Mouse (Mus musculus) liver, postnatal 0 days (tissue): ENCODE measurements at regions not wholly inside any gene's neighbourhood (a gene's known extent, or its start where the extent isn't known, plus 50 kb on each side); places are given as distances from the start of the nearest gene placed in this dataset.

Source experiments
- CTCF ChIP-seq: sonication (generic); IDR thresholded peaks from 2 replicates; pipeline ENCODE4 v1.5.1; 2016; ENCODE audit warnings: antibody characterized with exemption, low read depth
- EP300 ChIP-seq: IDR thresholded peaks from 2 replicates; pipeline ENCODE4 v1.6.1; 2016; ENCODE audit warnings: antibody characterized with exemption, low read depth, mild to moderate bottlenecking

DNA sequence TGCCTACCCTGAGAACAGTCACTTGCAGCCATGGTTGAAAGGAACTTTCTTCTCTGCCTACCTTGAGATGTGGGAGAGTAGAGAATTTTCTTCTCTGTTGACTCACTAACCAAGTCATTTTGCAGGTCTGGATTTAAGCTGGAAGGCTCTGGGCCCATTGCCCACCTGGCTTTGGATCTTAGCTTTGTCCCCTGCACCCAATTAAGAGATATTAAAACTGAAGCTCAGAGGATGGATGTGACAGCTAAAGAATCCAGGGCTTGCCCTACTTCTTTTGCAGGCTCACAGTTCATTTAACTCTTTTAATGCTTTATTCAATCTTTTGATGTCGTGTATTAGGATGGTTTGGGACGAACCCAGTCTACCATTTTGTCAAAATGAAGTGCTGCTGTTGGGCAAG lies 58.8 kb upstream of the Gnao1 start:
- TF ChIP-seq CTCF (no peak), EP300 (no peak)
